ENCODE assay signal across 7 mouse cellular contexts in the genomic region with DNA sequence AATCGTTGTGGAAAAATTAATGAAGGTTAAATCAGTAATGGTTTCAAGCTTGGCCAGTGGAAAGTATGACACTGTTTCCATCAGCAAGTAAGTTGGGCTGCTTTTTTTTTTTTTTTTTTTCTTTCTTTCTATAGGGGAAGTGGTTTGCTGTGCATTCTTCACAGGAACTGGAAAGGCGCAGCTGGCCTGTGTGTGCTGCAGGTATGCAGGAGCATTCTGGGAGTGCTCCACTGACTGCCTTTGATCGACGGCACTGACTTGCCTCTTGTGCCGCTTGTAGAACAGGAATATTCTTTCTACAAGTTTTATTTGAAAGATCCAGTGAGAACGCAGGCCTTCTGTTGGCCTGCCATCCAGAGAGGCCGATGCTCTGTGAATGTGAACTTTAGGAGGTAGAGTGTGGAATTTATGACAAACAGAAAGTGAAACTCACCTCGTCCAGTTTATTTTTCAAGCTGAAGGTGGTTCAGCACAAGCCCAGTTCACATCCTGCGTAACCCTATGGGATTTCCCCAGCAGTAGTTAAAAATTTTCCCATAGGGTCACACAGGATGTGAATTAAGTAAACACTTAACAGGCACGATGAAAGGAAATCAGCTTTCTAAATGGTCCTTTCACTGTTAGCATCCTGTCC.
DNase-seq lines count a peak whose midpoint lies in the region; ATAC-seq lines count a peak whose summit lies in the region.

No protein-coding gene starts in this region.

- H3K4me1 ChIP-seq in kidney, embryonic 14.5 days (ENCODE audit: control insufficient read depth, insufficient read depth, low read length), result peaks cover 7% of the 10 kb centered on the region; the same call in 1 of the 2 replicates

- H3K4me2 ChIP-seq in kidney, embryonic 14.5 days (replicated peaks; ENCODE audit: low read depth, low read length), result peak overlapping the region; percentile 15; the same call in 1 of the 2 replicates

- peak overlapping the region; percentile 53; the same call in 1 of the 2 replicates for H3K27ac ChIP-seq in kidney, embryonic 14.5 days (ENCODE audit: low read depth, low read length)

- H3K4me3 ChIP-seq in kidney, embryonic 14.5 days (ENCODE audit: low read length), result no peak overlapping the region

- no peak for ATAC-seq in kidney, embryonic 14.5 days (ENCODE audit: low FRiP score, low TSS enrichment)
- ATAC-seq in monocyte, adult 5-6 weeks (replicated peaks; ENCODE audit: insufficient number of reproducible peaks, low FRiP score, low TSS enrichment, poor library complexity, severe bottlenecking), result peak; percentile 59; the same call in 1 of the 2 replicates

- H3K9ac ChIP-seq in kidney, embryonic 14.5 days (ENCODE audit: low read depth, low read length), result no peak overlapping the region

- 57% methylated on average over 10 of the region's 10 CpGs for WGBS in kidney, embryonic 14.5 days

- H3K27me3 ChIP-seq in kidney, embryonic 14.5 days (ENCODE audit: control insufficient read depth, insufficient read depth, low read length), result no peaks in the 10 kb centered on the region

- no peaks in the 10 kb centered on the region for H3K36me3 ChIP-seq in kidney, embryonic 14.5 days (ENCODE audit: control insufficient read depth, insufficient read depth, low read length)

- peak; percentile 93 for DNase-seq in CD4-positive helper T cell, adult 2 months (ENCODE audit: low read depth, low spot score)
- DNase-seq in T-cell, adult 2 months (ENCODE audit: low spot score), result peak; percentile 80
- DNase-seq in embryo, embryonic 10.5 days (ENCODE audit: low spot score), result no peak
- DNase-seq in urinary bladder, postnatal 10 days (ENCODE audit: low spot score), result no peak
- no peak for DNase-seq in right cerebral cortex, postnatal 36 days (ENCODE audit: low spot score in 2 of 2)

- no peaks in the 10 kb centered on the region for H3K9me3 ChIP-seq in kidney, embryonic 14.5 days (ENCODE audit: control insufficient read depth, low read length)

Comparison
In these comparisons a context has a peak if more than half of its experiments do, and no peak if none do; other contexts are left out.
1. DNase-seq: peak in CD4-positive helper T cell, adult 2 months (single experiment) and T-cell, adult 2 months (single experiment); none in embryo, embryonic 10.5 days (single experiment), urinary bladder, postnatal 10 days (single experiment) and right cerebral cortex, postnatal 36 days (0 of 2).